Mouse (Mus musculus) intestine, postnatal 0 days (tissue): ENCODE results near the gene Gtf2ird1. TPM values are rescaled to one million over a fixed set of nuclear protein-coding genes. Genes with fewer than 3 reads are reported as not detected.

Experiments
- ATAC-seq: fragments of 200-750 bp; cut with Nextera tagmentation; 2 replicates; pipeline ENCODE4 v1.8.0; 2017; ENCODE audit warnings: mild to moderate bottlenecking, moderate TSS enrichment, moderate library complexity
- H3K27ac ChIP-seq: fragments of 300-500 bp; sonication (generic); 2 replicates; pipeline ENCODE4 v1.5.1; 2014; ENCODE audit warnings: mild to moderate bottlenecking, low read depth, low read length, moderate library complexity
- H3K27me3 ChIP-seq: fragments of 300-500 bp; sonication (generic); replicated peaks from 2 replicates; pipeline ENCODE4 v1.6.1; 2014; ENCODE audit warnings: low read length, mixed read lengths; ENCODE audit not compliant: control insufficient read depth, insufficient read depth
- H3K36me3 ChIP-seq: fragments of 300-500 bp; sonication (generic); 2 replicates; pipeline ENCODE4 v1.6.1; 2014; ENCODE audit warnings: mild to moderate bottlenecking, moderate library complexity; ENCODE audit not compliant: control insufficient read depth, insufficient read depth
- H3K4me1 ChIP-seq: fragments of 300-500 bp; sonication (generic); replicated peaks from 2 replicates; pipeline ENCODE4 v1.6.1; 2014; ENCODE audit warnings: antibody characterized with exemption, low read length, mixed read lengths; ENCODE audit not compliant: control insufficient read depth, insufficient read depth
- H3K4me2 ChIP-seq: fragments of 300-500 bp; sonication (generic); replicated peaks from 2 replicates; pipeline ENCODE4 v1.6.1; 2014; ENCODE audit warnings: low read depth, mild to moderate bottlenecking, moderate library complexity
- H3K4me3 ChIP-seq: fragments of 300-500 bp; sonication (generic); 2 replicates; pipeline ENCODE4 v1.5.1; 2014; ENCODE audit warnings: low read depth, low read length
- H3K9ac ChIP-seq: fragments of 300-500 bp; sonication (generic); 2 replicates; pipeline ENCODE4 v1.6.1; 2014; ENCODE audit warnings: mild to moderate bottlenecking, low read depth, low read length
- H3K9me3 ChIP-seq: fragments of 300-500 bp; sonication (generic); 2 replicates; pipeline ENCODE4 v1.6.1; 2016; ENCODE audit warnings: mixed run types; ENCODE audit not compliant: control insufficient read depth
- CTCF ChIP-seq: sonication (generic); IDR thresholded peaks from 2 replicates; pipeline ENCODE4 v1.5.1; 2016; ENCODE audit warnings: low read depth, mild to moderate bottlenecking, control low read depth, antibody characterized with exemption, moderate library complexity
- WGBS: fragments of 180-500 bp; shearing (Covaris S2); extraction: QIAGEN DNeasy Blood & Tissue Kit; methylation state at CpG from one replicate; pipeline ENCODE4 v1.1.7; 2014; 5-methylcytosine and 5-hydroxymethylcytosine counted together
- polyA plus RNA-seq: library from polyadenylated mRNA; unstranded; fragments of >200 nt; fragmentation: Nextera tagmentation; extraction: Ambion mirVana; gene quantifications from 2 replicates; pipeline ENCODE4 v1.2.1, GENCODE M21; 2015

Gene Gtf2ird1
- polyA plus RNA-seq, 1 experiment from 2014 or later = 46.8 TPM

DNA sequence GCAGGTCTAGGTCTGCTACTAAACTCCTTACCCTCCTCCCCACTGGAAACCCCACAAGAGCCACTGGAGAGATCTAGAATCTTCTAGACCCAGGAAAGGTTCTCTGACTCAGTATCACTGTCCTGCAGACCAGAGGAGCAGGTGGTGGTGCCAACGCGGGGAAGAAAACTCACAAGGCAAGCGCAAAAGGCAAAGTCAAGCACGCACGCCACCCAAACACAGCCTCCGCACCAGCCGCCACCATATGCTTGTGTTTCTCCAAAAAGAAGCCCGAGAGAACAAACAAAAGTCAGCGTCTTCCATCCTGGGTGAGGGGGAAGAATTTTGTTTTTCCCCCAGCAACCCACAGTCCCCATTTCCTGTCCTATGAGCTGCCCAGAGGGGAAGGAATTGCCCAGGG is 28.9 kb downstream of the Gtf2ird1 start:
- Histone ChIP-seq H3K9ac (no peak overlapping the region), H3K36me3 (peaks cover 3% of the 10 kb centered on the region; the same call in 1 of the 2 replicates), H3K27me3 (no peaks in the 10 kb centered on the region), H3K4me2 (no peak overlapping the region), H3K27ac (peak overlapping the region; percentile 15; the same call in 1 of the 2 replicates), H3K9me3 (no peaks in the 10 kb centered on the region), H3K4me1 (peaks cover 4% of the 10 kb centered on the region; the same call in 1 of the 2 replicates), H3K4me3 (no peak overlapping the region)
- no peak for TF ChIP-seq CTCF
- no peak for ATAC-seq
- WGBS = 87% methylated on average over 9 of the region's 9 CpGs

DNA sequence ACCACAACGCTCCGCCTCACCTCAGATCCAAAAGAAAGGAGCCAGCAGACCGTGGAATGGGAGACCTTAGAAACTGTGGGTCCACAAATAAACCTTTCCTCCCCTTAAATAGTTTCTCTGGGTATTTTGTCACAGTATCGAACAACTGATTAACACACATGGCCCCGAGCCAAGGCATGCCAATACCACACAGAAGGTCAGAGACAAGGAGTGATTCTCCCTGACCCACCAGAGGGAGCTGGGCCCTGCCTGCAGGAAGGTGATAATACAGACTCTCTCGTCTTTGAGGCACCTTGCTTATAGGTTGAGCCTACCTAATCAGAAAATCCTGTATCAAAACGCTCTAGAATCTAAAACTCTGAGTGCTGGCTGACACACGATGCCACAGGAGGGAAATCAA is 30.9 kb downstream of the Gtf2ird1 start:
- Histone ChIP-seq H3K36me3 (peaks cover 3% of the 10 kb centered on the region; the same call in 1 of the 2 replicates), H3K9ac (no peak overlapping the region), H3K27me3 (no peaks in the 10 kb centered on the region), H3K4me1 (peaks cover 4% of the 10 kb centered on the region; the same call in 1 of the 2 replicates), H3K4me3 (no peak overlapping the region), H3K4me2 (no peak overlapping the region), H3K9me3 (no peaks in the 10 kb centered on the region), H3K27ac (no peak overlapping the region)
- TF ChIP-seq CTCF = peak; percentile 54
- WGBS = 80% methylated on average over 8 of the region's 8 CpGs
- ATAC-seq = no peak

GRCm38 (mm10) chr5:134423930-134424329 is 32.6 kb downstream of the Gtf2ird1 start:
- Histone ChIP-seq H3K4me1 (peaks cover 4% of the 10 kb centered on the region; the same call in 1 of the 2 replicates), H3K27ac (no peak overlapping the region), H3K4me2 (no peak overlapping the region), H3K36me3 (peaks cover 3% of the 10 kb centered on the region; the same call in 1 of the 2 replicates), H3K9me3 (no peaks in the 10 kb centered on the region), H3K4me3 (no peak overlapping the region), H3K9ac (no peak overlapping the region), H3K27me3 (no peaks in the 10 kb centered on the region)
- no peak for ATAC-seq
- TF ChIP-seq CTCF = no peak
- 70% methylated on average over 5 of the region's 5 CpGs for WGBS

DNA sequence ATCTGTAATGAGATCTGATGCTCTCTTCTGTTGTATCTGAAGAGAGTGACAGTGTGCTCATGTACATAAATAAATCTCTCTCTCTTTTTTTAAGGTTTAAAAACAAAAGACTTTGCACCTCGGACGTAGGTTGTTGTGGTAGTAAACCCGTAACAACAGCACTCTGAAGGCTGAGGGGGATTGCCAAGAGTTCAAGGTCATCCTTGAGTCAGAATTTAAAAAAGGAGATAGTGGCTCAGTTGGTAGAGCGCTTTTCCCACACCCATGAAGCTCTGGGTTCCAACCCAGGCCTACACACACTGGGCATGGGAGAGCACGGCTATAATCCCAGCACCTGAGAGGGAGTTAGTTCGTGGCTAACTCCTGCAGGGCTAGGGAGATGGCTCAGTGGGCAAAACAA is 33.1 kb downstream of the Gtf2ird1 start:
- Histone ChIP-seq H3K4me1 (peaks cover 4% of the 10 kb centered on the region; the same call in 1 of the 2 replicates), H3K9ac (no peak overlapping the region), H3K27ac (no peak overlapping the region; the same call in 1 of the 2 replicates), H3K36me3 (peaks cover 3% of the 10 kb centered on the region; the same call in 1 of the 2 replicates), H3K27me3 (no peaks in the 10 kb centered on the region), H3K4me2 (no peak overlapping the region), H3K4me3 (no peak overlapping the region), H3K9me3 (no peaks in the 10 kb centered on the region)
- no peak for ATAC-seq
- no peak for TF ChIP-seq CTCF
- WGBS = 88% methylated on average over 6 of the region's 6 CpGs

GRCm38 (mm10) chr5:134422265-134422925 is 34.1 kb downstream of the Gtf2ird1 start:
- H3K27ac ChIP-seq = peak overlapping the region; percentile 50
- no peaks in the 10 kb centered on the region for H3K9me3 ChIP-seq
- H3K4me1 ChIP-seq = peaks cover 4% of the 10 kb centered on the region; the same call in 1 of the 2 replicates
- H3K9ac ChIP-seq = no peak overlapping the region
- TF ChIP-seq CTCF = no peak
- H3K4me2 ChIP-seq = no peak overlapping the region
- WGBS = 66% methylated on average over 12 of the region's 12 CpGs
- no peaks in the 10 kb centered on the region for H3K27me3 ChIP-seq
- H3K4me3 ChIP-seq = no peak overlapping the region
- H3K36me3 ChIP-seq = peaks cover 3% of the 10 kb centered on the region; the same call in 1 of the 2 replicates
- ATAC-seq = no peak

DNA sequence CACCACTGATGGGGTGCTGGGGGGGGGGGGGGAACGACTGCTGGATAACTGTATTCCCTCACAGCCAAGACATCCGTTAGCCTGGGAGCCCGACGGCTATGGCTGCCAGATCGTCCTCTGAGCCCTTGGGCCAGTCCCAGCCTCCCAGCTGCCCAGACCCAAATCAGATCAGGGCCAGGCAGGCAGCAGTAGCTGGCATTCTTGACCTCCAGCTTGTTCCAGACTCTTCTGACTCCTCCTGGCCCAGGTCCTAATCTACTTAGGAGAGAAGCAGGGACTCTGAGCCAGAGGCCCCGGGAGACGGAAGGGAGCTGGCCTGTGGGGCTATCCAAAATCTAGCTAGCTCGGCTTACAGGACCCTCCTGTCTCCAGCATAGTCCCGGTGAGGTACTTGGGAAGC is 35.5 kb downstream of the Gtf2ird1 start:
- Histone ChIP-seq H3K9me3 (no peaks in the 10 kb centered on the region), H3K4me2 (no peak overlapping the region), H3K27ac (no peak overlapping the region; the same call in 1 of the 2 replicates), H3K27me3 (no peaks in the 10 kb centered on the region), H3K9ac (no peak overlapping the region), H3K4me1 (no peaks in the 10 kb centered on the region; the same call in 1 of the 2 replicates), H3K4me3 (no peak overlapping the region), H3K36me3 (peaks cover 12% of the 10 kb centered on the region; the same call in 1 of the 2 replicates)
- 59% methylated on average over 9 of the region's 9 CpGs for WGBS
- no peak for ATAC-seq
- no peak for TF ChIP-seq CTCF
